Mouse (Mus musculus) erythroblast, embryonic 14.5 days (primary cell): Measurements from ENCODE around the gene Olfr1471.

Experiments
- GATA1 ChIP-seq: IDR thresholded peaks from 2 replicates; pipeline ENCODE4 v1.6.1; 2012; ENCODE audit warnings: low read length, inconsistent platforms, mixed read lengths
- TAL1 ChIP-seq: IDR thresholded peaks from 3 replicates; pipeline ENCODE4 v1.6.1; 2012; ENCODE audit warnings: low read length, inconsistent platforms, mixed read lengths

- TF ChIP-seq TAL1 (no peak), GATA1 (no peak)
These were observed 35.7 kb upstream of the Olfr1471 start, which contains the start of gene Olfr1469 for GRCm38 (mm10) chr19:13407549-13407948.
